Mouse (Mus musculus): ENCODE measurements around the gene Trim31. TPM values are rescaled to one million over a fixed set of nuclear protein-coding genes. Genes with fewer than 3 reads are reported as not detected.

Gene Trim31
- polyA plus RNA-seq, 1 experiment: not detected

- TF ChIP-seq CTCF (IDR thresholded peaks at IDR 0.05; ENCODE audit: control insufficient read depth, insufficient read depth, insufficient read length) (no peak), MAX (IDR thresholded peaks at IDR 0.05) (no peak), MYOG (IDR thresholded peaks at IDR 0.05; ENCODE audit: control insufficient read depth, extremely low read depth, insufficient read length) (no peak), FOSL1 (IDR thresholded peaks at IDR 0.05; ENCODE audit: insufficient read depth, low read length, poor library complexity, severe bottlenecking) (no peak), MYOD1 (IDR thresholded peaks at IDR 0.05; ENCODE audit: control insufficient read depth, insufficient read length, low read depth) (no peak)
- H3K27me3 ChIP-seq (ENCODE audit: control insufficient read depth, insufficient read depth, insufficient read length): no peaks in the 10 kb centered on the region
- H3K4me3 ChIP-seq (ENCODE audit: insufficient read depth, poor library complexity, severe bottlenecking): no peak overlapping the region
- no peaks in the 10 kb centered on the region for H3K36me3 ChIP-seq (ENCODE audit: control insufficient read depth, insufficient read depth)
- no peaks in the 10 kb centered on the region for H3K79me3 ChIP-seq (ENCODE audit: low read depth)
- no peak overlapping the region for H3ac ChIP-seq (ENCODE audit: control insufficient read depth, insufficient read length, low read depth)
- no peaks in the 10 kb centered on the region for H3K79me2 ChIP-seq (ENCODE audit: control insufficient read depth, insufficient read depth)
These were observed 1.5 kb downstream of the Trim31 start for GRCm38 (mm10) chr17:36899376-36899775.

GRCm38 (mm10) chr17:36900001-36900400 lies 2.1 kb downstream of the Trim31 start:
- no peaks in the 10 kb centered on the region for H3K27me3 ChIP-seq (ENCODE audit: control insufficient read depth, insufficient read depth, insufficient read length)
- no peaks in the 10 kb centered on the region for H3K79me2 ChIP-seq (ENCODE audit: control insufficient read depth, insufficient read depth)
- no peak overlapping the region for H3K4me3 ChIP-seq (ENCODE audit: insufficient read depth, poor library complexity, severe bottlenecking)
- H3ac ChIP-seq (ENCODE audit: control insufficient read depth, insufficient read length, low read depth): no peak overlapping the region
- no peaks in the 10 kb centered on the region for H3K79me3 ChIP-seq (ENCODE audit: low read depth)
- H3K36me3 ChIP-seq (ENCODE audit: control insufficient read depth, insufficient read depth): no peaks in the 10 kb centered on the region
- TF ChIP-seq MAX (IDR thresholded peaks at IDR 0.05) (no peak), USF1 (IDR thresholded peaks at IDR 0.05; ENCODE audit: low read depth) (no peak), CEBPB (IDR thresholded peaks at IDR 0.05; ENCODE audit: low read depth) (no peak), MYOG (IDR thresholded peaks at IDR 0.05; ENCODE audit: control insufficient read depth, extremely low read depth, insufficient read length) (no peak), FOSL1 (IDR thresholded peaks at IDR 0.05; ENCODE audit: insufficient read depth, low read length, poor library complexity, severe bottlenecking) (no peak), CTCF (IDR thresholded peaks at IDR 0.05; ENCODE audit: control insufficient read depth, insufficient read depth, insufficient read length) (no peak), MYOD1 (IDR thresholded peaks at IDR 0.05; ENCODE audit: control insufficient read depth, insufficient read length, low read depth) (no peak)

- H3ac ChIP-seq (ENCODE audit: control insufficient read depth, insufficient read length, low read depth): no peak overlapping the region
- H3K79me2 ChIP-seq (ENCODE audit: control insufficient read depth, insufficient read depth): no peaks in the 10 kb centered on the region
- no peaks in the 10 kb centered on the region for H3K27me3 ChIP-seq (ENCODE audit: control insufficient read depth, insufficient read depth, insufficient read length)
- no peak overlapping the region for H3K4me3 ChIP-seq (ENCODE audit: insufficient read depth, poor library complexity, severe bottlenecking)
- no peak for TF ChIP-seq MYOD1 (IDR thresholded peaks at IDR 0.05; ENCODE audit: control insufficient read depth, insufficient read length, low read depth)
- TF ChIP-seq FOSL1 (IDR thresholded peaks at IDR 0.05; ENCODE audit: insufficient read depth, low read length, poor library complexity, severe bottlenecking): no peak
- TF ChIP-seq CTCF (IDR thresholded peaks at IDR 0.05; ENCODE audit: control insufficient read depth, insufficient read depth, insufficient read length): no peak
- TF ChIP-seq USF1 (IDR thresholded peaks at IDR 0.05; ENCODE audit: low read depth): no peak
- no peak for TF ChIP-seq MYOG (IDR thresholded peaks at IDR 0.05; ENCODE audit: control insufficient read depth, extremely low read depth, insufficient read length)
- no peak for TF ChIP-seq MAX (IDR thresholded peaks at IDR 0.05)
- no peak for TF ChIP-seq CEBPB (IDR thresholded peaks at IDR 0.05; ENCODE audit: low read depth)
- no peaks in the 10 kb centered on the region for H3K79me3 ChIP-seq (ENCODE audit: low read depth)
- H3K36me3 ChIP-seq (ENCODE audit: control insufficient read depth, insufficient read depth): no peaks in the 10 kb centered on the region
These were observed 2.8 kb downstream of the Trim31 start for GRCm38 (mm10) chr17:36900691-36901090.

- peaks cover 16% of the 10 kb centered on the region for H3K27me3 ChIP-seq (ENCODE audit: control insufficient read depth, insufficient read depth, insufficient read length)
- H3K4me3 ChIP-seq (ENCODE audit: insufficient read depth, poor library complexity, severe bottlenecking): no peak overlapping the region
- H3K36me3 ChIP-seq (ENCODE audit: control insufficient read depth, insufficient read depth): no peaks in the 10 kb centered on the region
- H3K79me3 ChIP-seq (ENCODE audit: low read depth): no peaks in the 10 kb centered on the region
- TF ChIP-seq CTCF (IDR thresholded peaks at IDR 0.05; ENCODE audit: control insufficient read depth, insufficient read depth, insufficient read length) (no peak), USF1 (IDR thresholded peaks at IDR 0.05; ENCODE audit: low read depth) (no peak), FOSL1 (IDR thresholded peaks at IDR 0.05; ENCODE audit: insufficient read depth, low read length, poor library complexity, severe bottlenecking) (no peak), MYOG (IDR thresholded peaks at IDR 0.05; ENCODE audit: control insufficient read depth, extremely low read depth, insufficient read length) (no peak), MYOD1 (IDR thresholded peaks at IDR 0.05; ENCODE audit: control insufficient read depth, insufficient read length, low read depth) (no peak), MAX (IDR thresholded peaks at IDR 0.05) (no peak), CEBPB (IDR thresholded peaks at IDR 0.05; ENCODE audit: low read depth) (no peak)
- H3K79me2 ChIP-seq (ENCODE audit: control insufficient read depth, insufficient read depth): no peaks in the 10 kb centered on the region
- H3ac ChIP-seq (ENCODE audit: control insufficient read depth, insufficient read length, low read depth): no peak overlapping the region
These were observed 5.7 kb downstream of the Trim31 start for GRCm38 (mm10) chr17:36903651-36904050.

GRCm38 (mm10) chr17:36908235-36908634 lies 10.3 kb downstream of the Trim31 start:
- Histone ChIP-seq H3K36me3 (ENCODE audit: control insufficient read depth, insufficient read depth) (no peaks in the 10 kb centered on the region), H3K79me3 (ENCODE audit: low read depth) (no peaks in the 10 kb centered on the region), H3K79me2 (ENCODE audit: control insufficient read depth, insufficient read depth) (no peaks in the 10 kb centered on the region), H3K4me3 (ENCODE audit: insufficient read depth, poor library complexity, severe bottlenecking) (no peak overlapping the region), H3ac (ENCODE audit: control insufficient read depth, insufficient read length, low read depth) (no peak overlapping the region), H3K27me3 (ENCODE audit: control insufficient read depth, insufficient read depth, insufficient read length) (peaks cover 22% of the 10 kb centered on the region)
- no peak for TF ChIP-seq MYOD1 (IDR thresholded peaks at IDR 0.05; ENCODE audit: control insufficient read depth, insufficient read length, low read depth)
- no peak for TF ChIP-seq CEBPB (IDR thresholded peaks at IDR 0.05; ENCODE audit: low read depth)
- no peak for TF ChIP-seq FOSL1 (IDR thresholded peaks at IDR 0.05; ENCODE audit: insufficient read depth, low read length, poor library complexity, severe bottlenecking)
- no peak for TF ChIP-seq CTCF (IDR thresholded peaks at IDR 0.05; ENCODE audit: control insufficient read depth, insufficient read depth, insufficient read length)
- TF ChIP-seq MAX (IDR thresholded peaks at IDR 0.05): no peak
- TF ChIP-seq USF1 (IDR thresholded peaks at IDR 0.05; ENCODE audit: low read depth): no peak
- TF ChIP-seq MYOG (IDR thresholded peaks at IDR 0.05; ENCODE audit: control insufficient read depth, extremely low read depth, insufficient read length): no peak

GRCm38 (mm10) chr17:36909802-36910201 lies 11.9 kb downstream of the Trim31 start:
- Histone ChIP-seq H3ac (ENCODE audit: control insufficient read depth, insufficient read length, low read depth) (no peak overlapping the region), H3K27me3 (ENCODE audit: control insufficient read depth, insufficient read depth, insufficient read length) (peaks cover 22% of the 10 kb centered on the region), H3K79me2 (ENCODE audit: control insufficient read depth, insufficient read depth) (no peaks in the 10 kb centered on the region), H3K4me3 (ENCODE audit: insufficient read depth, poor library complexity, severe bottlenecking) (no peak overlapping the region), H3K36me3 (ENCODE audit: control insufficient read depth, insufficient read depth) (no peaks in the 10 kb centered on the region), H3K79me3 (ENCODE audit: low read depth) (no peaks in the 10 kb centered on the region)
- TF ChIP-seq MYOD1 (IDR thresholded peaks at IDR 0.05; ENCODE audit: control insufficient read depth, insufficient read length, low read depth) (no peak), USF1 (IDR thresholded peaks at IDR 0.05; ENCODE audit: low read depth) (no peak), FOSL1 (IDR thresholded peaks at IDR 0.05; ENCODE audit: insufficient read depth, low read length, poor library complexity, severe bottlenecking) (no peak), MYOG (IDR thresholded peaks at IDR 0.05; ENCODE audit: control insufficient read depth, extremely low read depth, insufficient read length) (no peak), CTCF (IDR thresholded peaks at IDR 0.05; ENCODE audit: control insufficient read depth, insufficient read depth, insufficient read length) (no peak), CEBPB (IDR thresholded peaks at IDR 0.05; ENCODE audit: low read depth) (no peak), MAX (IDR thresholded peaks at IDR 0.05) (no peak)

Data from C2C12 (cell line).